Mouse (Mus musculus): ENCODE data around the gene Hist1h1t. TPM values are rescaled to one million over a fixed set of nuclear protein-coding genes. Genes with fewer than 3 reads are reported as not detected.
A peak's percentile ranks its signal among the peaks of the same experiment; 100 is the strongest.
"Not testable (repeated sequence)": the region's sequence is repeated elsewhere in the genome, so short reads cannot be mapped to it uniquely, and the experiment has no call there.

Hist1h1t gene
- total RNA-seq, 2 experiments from 2014 or later, result not detected

- intact Hi-C loops (cut with DNase I), result loop anchor here (5.0 kb wide), 1 partner anchor 1655 kb away; the partner anchor contains the start of genes Hist1h2ag, Hist1h2bj and Hist1h4i
- no peak for DNase-seq (ENCODE audit: low spot score)
These were observed 2.1 kb downstream of the Hist1h1t start for GRCm38 (mm10) chr13:23697491-23698299.

- DNase-seq (ENCODE audit: low spot score), result peak; percentile 98
- intact Hi-C loops (cut with DNase I), result loop anchor here (5.0 kb wide), 1 partner anchor 1656 kb away; the partner anchor contains the start of genes Hist1h2ag, Hist1h2bj and Hist1h4i
These were observed 2.7 kb downstream of the Hist1h1t start, which contains the start of gene Hist1h4c for GRCm38 (mm10) chr13:23698300-23698693. Hist1h4c (minus strand) TSS chr13:23698454.

GRCm38 (mm10) chr13:23698996-23699395, 3.4 kb downstream of the Hist1h1t start:
- no peak for DNase-seq (ENCODE audit: low spot score)
- intact Hi-C loops (cut with DNase I), result loop anchor here (5.0 kb wide), 1 partner anchor 1657 kb away; the partner anchor contains the start of genes Hist1h2ag, Hist1h2bj and Hist1h4i

GRCm38 (mm10) chr13:23699767-23700166, 4.2 kb downstream of the Hist1h1t start:
- DNase-seq (ENCODE audit: low spot score), result no peak
- intact Hi-C loops (cut with DNase I), result loop anchor here (5.0 kb wide), 1 partner anchor 1657 kb away; the partner anchor contains the start of genes Hist1h2ag, Hist1h2bj and Hist1h4i

- DNase-seq (ENCODE audit: low spot score), result peak; percentile 30
These were observed 5.3 kb downstream of the Hist1h1t start for GRCm38 (mm10) chr13:23700786-23701520.

GRCm38 (mm10) chr13:23702220-23702619, 6.6 kb downstream of the Hist1h1t start:
- intact Hi-C loops (cut with DNase I), result no loop called here
- no peak for DNase-seq (ENCODE audit: low spot score)

More at GRCm38 (mm10) chr13:23700786-23701520, 5.3 kb downstream of the Hist1h1t start:
- intact Hi-C loops (cut with DNase I), result loop anchor here (1.0 kb wide), 1 partner anchor 31 kb away; no protein-coding TSS in a partner anchor

- DNase-seq (ENCODE audit: low spot score); intact Hi-C loops (cut with DNase I): not testable (repeated sequence)
These were observed 7.2 kb downstream of the Hist1h1t start for GRCm38 (mm10) chr13:23702801-23703200.

GRCm38 (mm10) chr13:23705751-23706356, 10.2 kb downstream of the Hist1h1t start:
- intact Hi-C loops (cut with DNase I), result no loop called here
- DNase-seq (ENCODE audit: low spot score), result no peak

GRCm38 (mm10) chr13:23706771-23707170, 11.2 kb downstream of the Hist1h1t start:
- no peak for DNase-seq (ENCODE audit: low spot score)
- intact Hi-C loops (cut with DNase I), result no loop called here

- DNase-seq (ENCODE audit: low spot score), result no peak
These were observed 12.4 kb downstream of the Hist1h1t start for GRCm38 (mm10) chr13:23708041-23708440.

GRCm38 (mm10) chr13:23708654-23709053, 13.0 kb downstream of the Hist1h1t start:
- intact Hi-C loops (cut with DNase I), result no loop called here
- no peak for DNase-seq (ENCODE audit: low spot score)

More at GRCm38 (mm10) chr13:23708041-23708440, 12.4 kb downstream of the Hist1h1t start:
- intact Hi-C loops (cut with DNase I), result no loop called here

- intact Hi-C loops (cut with DNase I), result no loop called here
- DNase-seq (ENCODE audit: low spot score), result no peak
These were observed 14.2 kb downstream of the Hist1h1t start for GRCm38 (mm10) chr13:23709714-23710373.

- no peak for DNase-seq (ENCODE audit: low spot score)
- intact Hi-C loops (cut with DNase I), result no loop called here
These were observed 14.9 kb downstream of the Hist1h1t start, which contains the start of gene Hfe for GRCm38 (mm10) chr13:23710374-23711089. Hfe (minus strand) TSS chr13:23710854.

GRCm38 (mm10) chr13:23716261-23717042, 20.8 kb downstream of the Hist1h1t start:
- intact Hi-C loops (cut with DNase I), result no loop called here
- DNase-seq (ENCODE audit: low spot score), result no peak

GRCm38 (mm10) chr13:23717176-23717575, 21.6 kb downstream of the Hist1h1t start:
- no peak for DNase-seq (ENCODE audit: low spot score)
- intact Hi-C loops (cut with DNase I), result no loop called here

- intact Hi-C loops (cut with DNase I); DNase-seq (ENCODE audit: low spot score): not testable (repeated sequence)
These were observed 22.1 kb downstream of the Hist1h1t start for GRCm38 (mm10) chr13:23717593-23718245.

- no peak for DNase-seq (ENCODE audit: low spot score)
- intact Hi-C loops (cut with DNase I), result no loop called here
These were observed 28.6 kb downstream of the Hist1h1t start for GRCm38 (mm10) chr13:23724239-23724638.

All from heart, postnatal 25 days (tissue).